Mouse (Mus musculus): Measurements from ENCODE around the gene Pabpn1.

Pabpn1 gene

DNA sequence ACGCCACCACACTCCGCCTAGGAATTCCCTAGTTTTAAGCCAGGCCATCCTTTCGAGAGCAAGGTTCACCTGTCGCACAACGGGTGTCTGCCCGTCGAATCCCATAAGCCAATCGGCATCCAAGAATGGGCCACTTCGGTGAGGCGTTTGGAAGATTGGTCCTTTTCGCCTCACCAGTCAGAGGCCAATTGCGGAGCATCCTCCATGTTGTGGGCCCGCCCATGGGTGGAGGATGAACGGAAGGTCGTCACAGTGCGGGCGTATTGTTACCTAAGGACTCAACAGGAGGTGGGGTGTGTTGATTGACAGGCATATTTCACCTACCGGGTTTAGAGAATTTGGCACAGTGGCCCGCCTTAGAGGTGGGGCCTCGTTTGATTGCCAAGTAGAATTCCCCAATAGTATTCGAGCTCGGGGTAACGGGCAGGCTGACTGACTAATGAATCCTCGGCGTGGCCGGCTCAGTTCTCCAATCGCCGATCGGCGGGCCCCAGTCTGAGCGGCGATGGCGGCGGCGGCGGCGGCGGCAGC lies 1.4 kb downstream of the Pabpn1 start:
- peak; percentile 94 to 98 for DNase-seq (ENCODE audit: low spot score in 2 of 2)

GRCm38 (mm10) chr14:54894296-54895151 lies 2.2 kb downstream of the Pabpn1 start:
- peak; percentile 68 to 72 for DNase-seq (ENCODE audit: low spot score in 2 of 2)

GRCm38 (mm10) chr14:54897445-54897844 lies 5.1 kb downstream of the Pabpn1 start:
- no peak for DNase-seq (ENCODE audit: low spot score in 2 of 2)

- peak in 1 of 2 experiments; percentile 42 for DNase-seq (ENCODE audit: low spot score in 2 of 2)
Observed at GRCm38 (mm10) chr14:54900383-54900782, 8.1 kb downstream of the Pabpn1 start.

GRCm38 (mm10) chr14:54903641-54904040 lies 11.3 kb downstream of the Pabpn1 start:
- no peak for DNase-seq (ENCODE audit: low spot score in 2 of 2)

- DNase-seq (ENCODE audit: low spot score in 2 of 2), result no peak
Observed at GRCm38 (mm10) chr14:54908682-54909081, 16.4 kb downstream of the Pabpn1 start.

DNA sequence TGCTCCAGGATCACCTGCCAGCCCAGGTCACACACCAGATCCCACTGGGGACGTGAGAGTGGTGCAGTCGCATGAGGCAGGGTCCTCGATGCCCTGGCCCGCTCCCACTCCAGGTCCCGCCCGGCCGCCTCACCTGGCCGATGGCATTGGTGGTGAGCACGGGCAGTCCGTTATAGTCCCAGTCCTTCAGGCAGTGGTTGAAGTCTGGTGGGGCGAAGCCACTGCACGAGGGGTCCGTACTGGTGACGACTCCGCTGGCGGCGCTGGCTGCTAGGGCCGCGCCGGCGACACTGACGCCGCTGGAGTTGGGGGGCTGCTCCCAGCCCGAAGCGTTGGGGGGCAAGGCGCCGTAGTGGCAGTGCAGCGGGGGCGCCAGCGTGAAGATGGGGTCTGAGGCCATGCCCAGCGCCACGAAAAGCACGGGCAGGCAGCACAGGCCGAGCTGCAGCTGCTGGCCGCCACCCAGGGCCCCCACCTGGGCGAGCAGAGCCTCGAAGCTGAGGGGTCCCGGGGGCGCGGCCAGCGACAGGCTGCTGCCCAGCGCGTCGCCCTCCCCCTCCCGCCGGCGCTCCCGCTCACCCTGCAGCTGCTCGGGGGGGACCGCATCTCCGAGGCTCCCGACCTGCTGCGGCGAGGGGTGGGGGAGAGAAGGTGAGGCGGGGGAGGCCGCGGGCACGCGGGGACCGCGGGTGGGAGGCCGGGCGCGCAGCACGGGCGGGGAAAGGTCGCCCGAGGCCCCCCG lies 20.0 kb downstream of the Pabpn1 start:
- no peak for DNase-seq (ENCODE audit: low spot score in 2 of 2)

- DNase-seq (ENCODE audit: low spot score in 2 of 2), result peak in 1 of 2 experiments; percentile 68
Observed at GRCm38 (mm10) chr14:54912886-54913285, 20.6 kb downstream of the Pabpn1 start, which contains the start of gene Slc22a17. Slc22a17 (minus strand) TSS chr14:54913132.

DNA sequence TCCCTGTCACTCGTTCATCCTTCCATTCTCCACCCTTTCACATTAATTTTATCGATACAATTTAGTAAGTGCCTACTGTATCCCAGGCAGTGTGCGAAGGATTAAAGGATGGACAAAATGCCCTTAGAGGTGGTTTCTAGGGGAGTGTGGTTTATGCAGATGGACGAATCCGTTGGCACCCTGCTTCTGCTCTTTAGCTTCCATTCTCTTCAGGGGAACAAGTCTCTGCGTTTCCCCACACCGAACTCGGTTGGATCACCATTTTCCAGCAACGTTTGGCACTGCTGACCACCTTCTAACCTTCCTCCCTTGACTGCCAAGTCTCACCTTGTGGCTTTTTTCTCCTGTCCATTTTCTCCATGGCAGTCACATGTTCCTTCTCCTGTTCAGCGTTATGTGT lies 21.0 kb downstream of the Pabpn1 start:
- DNase-seq (ENCODE audit: low spot score in 2 of 2), result no peak

DNA sequence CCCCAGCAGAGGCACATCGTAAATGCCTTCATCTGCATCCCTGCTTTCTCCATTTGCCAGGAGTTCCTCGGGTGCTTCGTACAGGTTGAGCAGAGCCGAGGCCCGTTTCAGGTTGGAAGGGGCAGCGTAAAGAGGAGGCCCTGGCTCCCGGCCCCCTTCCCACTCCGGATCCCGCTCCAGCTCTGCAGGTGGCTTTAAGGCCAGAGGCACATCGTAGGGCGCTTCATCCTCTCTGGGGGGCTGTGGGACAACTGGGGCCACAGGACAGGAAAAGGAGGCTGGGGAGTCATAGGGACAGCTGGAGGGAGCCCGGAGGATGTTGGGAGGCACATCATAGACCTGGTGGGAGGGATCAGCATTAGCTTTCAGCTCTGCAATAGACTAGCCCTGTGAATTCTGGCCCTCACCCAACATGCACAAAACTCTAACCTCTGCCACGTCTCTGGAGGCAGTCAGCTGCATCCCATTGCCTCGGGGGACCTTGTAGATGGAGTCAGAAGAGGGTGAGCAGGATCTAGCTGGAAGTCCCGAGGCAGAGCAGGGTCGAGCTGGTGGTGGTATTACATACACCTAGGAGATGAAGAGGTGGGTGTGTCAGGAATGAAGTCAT lies 27.9 kb downstream of the Pabpn1 start:
- no peak for DNase-seq (ENCODE audit: low spot score in 2 of 2)

DNA sequence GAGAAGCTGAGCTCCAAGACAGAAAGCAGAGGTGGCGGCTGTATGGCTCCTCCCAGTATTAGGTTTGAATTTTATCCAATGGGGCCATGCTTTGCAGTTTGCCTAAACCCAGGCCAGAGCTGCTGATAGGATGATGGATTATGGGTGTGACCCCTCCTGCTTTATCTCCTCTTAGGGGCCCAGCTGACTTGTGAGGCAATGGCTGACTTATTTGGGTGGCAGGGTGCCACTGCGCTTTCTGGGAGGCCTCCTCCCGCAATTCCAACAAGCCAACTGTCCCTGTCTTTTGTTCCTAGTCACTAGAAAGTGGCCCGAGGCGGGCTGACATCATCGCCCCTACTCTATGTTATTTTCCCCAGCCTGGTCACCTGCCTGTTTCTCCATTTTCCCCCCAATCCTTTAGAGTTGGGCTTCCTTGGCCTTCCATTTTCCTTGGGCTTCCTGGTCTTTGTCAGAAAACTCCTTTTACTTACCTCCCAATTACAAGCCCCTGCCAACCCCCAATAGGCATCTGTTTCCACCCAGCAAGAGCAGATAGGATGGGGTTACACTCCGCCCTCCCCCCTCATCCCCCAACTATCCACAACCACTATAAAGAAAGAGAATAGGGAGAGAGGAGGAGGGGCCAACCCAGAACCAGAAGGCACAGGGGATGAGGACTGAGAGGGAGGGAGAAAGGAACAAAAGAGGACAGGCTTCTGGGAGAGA lies 32.5 kb downstream of the Pabpn1 start:
- DNase-seq (ENCODE audit: low spot score in 2 of 2), result peak; percentile 70 to 79

DNA sequence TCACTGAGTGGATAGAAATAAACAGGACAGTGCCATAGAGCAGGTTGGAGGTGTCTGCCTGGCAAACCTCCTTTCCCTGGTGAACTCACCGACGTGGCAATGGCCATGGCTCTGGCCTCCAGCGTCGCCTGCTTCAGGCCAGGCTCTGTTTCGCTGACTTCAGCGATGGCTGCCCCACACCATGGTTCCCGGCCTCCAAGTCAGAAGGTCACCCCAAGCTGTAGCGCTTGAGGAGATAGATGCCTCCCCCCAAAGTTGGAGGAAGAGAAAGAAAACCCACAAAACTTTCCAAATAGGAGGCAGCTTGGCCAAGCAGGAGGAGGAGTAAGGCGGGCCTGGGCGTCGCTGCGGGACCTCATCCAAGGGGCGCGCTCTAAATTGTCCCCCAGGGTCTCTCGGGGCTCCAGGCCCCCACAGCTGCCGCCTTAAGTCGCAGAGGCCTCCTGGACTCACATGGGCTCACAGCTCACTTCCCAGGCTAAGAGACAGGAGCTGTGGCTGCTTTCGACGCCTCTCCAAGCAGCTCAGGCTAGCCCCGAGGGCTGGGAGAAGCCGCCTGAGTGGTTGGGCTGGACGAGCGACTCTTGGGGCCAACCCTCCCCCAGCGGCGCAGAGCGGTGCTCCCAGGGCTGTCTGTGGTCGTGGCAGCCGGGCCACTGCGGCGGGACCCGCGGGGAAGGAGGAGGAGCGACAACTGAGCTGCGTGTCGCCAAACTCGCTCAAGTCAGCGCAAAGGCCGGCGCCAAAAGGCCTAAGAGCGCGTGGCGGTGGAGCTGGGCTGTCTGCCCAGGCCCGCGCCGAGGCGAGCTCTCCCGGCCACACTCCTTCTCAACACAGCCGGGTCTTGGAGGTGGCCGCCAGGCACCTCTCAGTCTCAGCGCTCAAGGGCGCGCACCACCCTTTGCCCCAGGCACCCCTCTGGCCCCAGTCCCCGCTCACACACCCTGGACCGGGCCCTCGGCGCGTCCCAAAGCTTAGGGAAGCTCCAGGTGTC lies 33.3 kb downstream of the Pabpn1 start, which contains the start of gene Efs:
Gene Efs (minus strand): TSS at position 778 of the 994 bp plus-strand sequence.
- DNase-seq (ENCODE audit: low spot score in 2 of 2), result peak; percentile 74 to 76

DNA sequence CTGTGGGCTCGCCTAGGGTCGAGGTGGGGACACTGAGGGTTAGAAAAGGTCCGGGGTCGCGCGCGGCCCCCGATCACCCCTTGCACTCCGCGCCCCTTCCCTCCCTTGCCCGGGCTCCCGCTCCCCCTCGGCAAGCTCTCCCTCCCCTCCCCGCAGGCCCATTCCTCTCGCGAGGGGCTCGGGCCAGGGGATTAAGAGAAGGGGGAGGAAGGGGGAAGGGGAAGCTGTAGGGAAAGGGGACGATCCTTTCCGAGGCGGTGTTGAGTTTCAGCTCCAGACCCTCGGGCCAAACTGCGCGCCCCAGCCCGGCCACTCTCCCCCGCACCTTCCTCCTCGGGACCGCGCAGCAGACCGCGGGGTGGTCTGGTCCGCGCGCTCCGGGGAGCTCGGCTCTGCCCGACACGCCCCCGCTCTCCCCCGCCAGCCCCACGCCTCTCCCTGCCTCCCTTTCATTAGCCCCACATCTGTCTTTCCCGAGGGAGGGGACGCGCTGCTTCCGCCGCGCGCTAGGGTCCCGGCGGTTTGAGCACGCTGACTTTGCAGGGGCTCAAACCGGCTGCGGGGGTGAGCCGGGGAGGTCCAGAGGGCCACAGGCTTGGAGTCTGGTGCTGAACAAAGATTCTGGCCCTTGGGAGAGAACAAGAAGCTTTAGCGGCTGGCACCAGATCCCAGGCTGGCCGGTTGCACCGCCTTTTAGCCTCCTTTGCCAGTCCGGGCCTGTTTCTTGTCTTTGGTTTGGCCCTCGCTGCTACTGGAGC lies 34.3 kb downstream of the Pabpn1 start:
- peak; percentile 85 to 86 for DNase-seq (ENCODE audit: low spot score in 2 of 2)

- DNase-seq (ENCODE audit: low spot score in 2 of 2), result no peak
Observed at GRCm38 (mm10) chr14:54927296-54927695, 35.0 kb downstream of the Pabpn1 start.

GRCm38 (mm10) chr14:54929801-54930200 lies 37.5 kb downstream of the Pabpn1 start:
- DNase-seq (ENCODE audit: low spot score in 2 of 2), result no peak

DNA sequence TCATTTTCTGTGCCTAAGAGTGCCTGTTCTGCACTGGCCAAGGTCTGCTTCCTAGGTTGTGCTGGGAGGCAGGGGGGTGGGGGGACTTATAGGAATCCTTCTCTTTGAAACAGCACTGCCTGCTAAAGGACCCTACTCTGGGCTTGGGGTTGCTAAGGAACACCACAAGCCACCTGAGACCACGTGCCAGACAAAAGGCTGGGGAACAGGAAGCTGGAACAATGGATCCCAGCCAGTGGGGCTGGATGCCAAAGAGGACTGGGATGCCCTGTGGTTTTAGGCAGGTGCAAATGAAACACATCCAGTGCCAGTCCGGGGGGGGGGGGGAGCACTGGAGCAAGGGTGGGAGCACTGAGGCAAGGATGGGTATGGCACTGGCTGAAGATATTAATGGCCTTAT lies 38.1 kb downstream of the Pabpn1 start:
- DNase-seq (ENCODE audit: low spot score in 2 of 2), result no peak

DNA sequence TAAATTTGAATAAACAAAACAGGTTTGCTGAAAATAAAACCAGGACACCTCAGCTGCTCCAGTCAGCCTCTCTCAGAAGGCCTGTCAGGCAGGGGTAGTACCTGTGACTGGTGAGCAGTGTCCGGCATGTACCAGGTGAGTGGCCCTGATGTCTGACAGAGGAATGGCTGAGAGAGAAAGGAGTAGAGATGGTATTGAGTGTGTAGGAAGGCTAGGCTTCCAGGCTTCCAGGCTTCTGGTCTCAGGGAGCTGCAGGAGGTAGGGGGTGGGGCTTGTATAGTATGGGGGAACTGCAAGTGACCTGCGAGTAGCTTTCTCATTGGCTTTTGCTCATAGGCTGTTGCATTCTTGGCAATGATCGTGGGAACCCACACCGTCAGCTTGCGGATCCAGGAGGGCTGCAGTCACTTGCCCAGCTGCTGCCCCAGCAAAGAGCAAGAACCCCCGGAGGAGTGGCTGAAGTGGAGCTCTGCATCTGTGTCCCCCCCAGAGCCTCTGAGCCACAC lies 40.4 kb downstream of the Pabpn1 start, which contains the start of gene Il25:
Gene Il25 (plus strand): TSS at position 51 of the 506 bp plus-strand sequence.
- no peak for DNase-seq (ENCODE audit: low spot score in 2 of 2)

DNA sequence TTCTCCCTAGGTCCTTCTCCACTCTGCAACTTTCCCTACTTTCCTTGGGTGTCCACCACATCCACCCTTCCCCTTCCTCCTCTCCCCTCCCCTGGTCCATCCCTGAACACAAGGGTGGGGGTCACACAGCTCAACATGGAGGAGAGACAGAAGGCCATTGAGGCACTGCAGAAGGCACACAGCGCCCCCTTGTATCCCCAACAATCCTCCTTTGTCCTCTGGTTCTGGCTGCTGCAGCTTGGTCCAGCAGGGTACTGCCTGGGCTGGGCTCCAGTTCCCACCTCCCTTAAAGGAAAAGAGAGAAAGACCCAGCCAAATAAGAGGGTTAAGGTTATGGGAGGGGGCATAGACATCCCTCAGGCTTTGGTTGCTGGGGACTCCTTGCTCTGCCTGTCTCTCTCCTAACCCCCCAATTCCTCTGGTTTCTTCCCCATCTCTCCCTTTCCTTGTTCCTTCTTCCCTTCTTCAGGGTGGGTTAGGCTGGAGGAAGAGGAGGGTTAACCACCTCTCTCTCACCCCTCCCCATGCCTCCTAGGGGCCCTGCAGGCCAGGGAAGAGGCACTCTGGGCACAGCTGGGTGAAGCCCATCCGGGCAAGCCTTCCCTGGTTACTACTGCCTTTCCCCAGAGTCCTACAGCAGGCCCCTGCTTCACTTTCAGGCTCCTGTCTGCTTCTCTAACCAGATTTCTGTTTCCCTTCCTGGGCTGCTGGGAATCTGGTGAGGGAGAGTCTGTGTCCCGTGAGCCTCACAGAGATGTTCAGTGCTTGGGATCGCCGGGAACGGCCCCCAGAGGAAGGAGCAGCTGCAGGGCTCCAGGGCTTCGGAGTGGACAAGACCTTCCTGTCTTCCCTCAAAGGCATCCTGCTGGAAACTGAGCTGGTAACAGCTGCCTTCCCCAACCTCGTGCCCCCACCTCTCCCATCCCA lies 43.9 kb downstream of the Pabpn1 start, which contains the start of gene Cmtm5:
Gene Cmtm5 (plus strand): TSS at position 358 of the 927 bp plus-strand sequence.
- DNase-seq (ENCODE audit: low spot score in 2 of 2), result no peak

Data from urinary bladder, postnatal 4 days (tissue).